Mouse (Mus musculus) bone marrow, adult 2 months (tissue): ENCODE results near the gene Colca2. TPM values are rescaled to one million over a fixed set of nuclear protein-coding genes. Genes with fewer than 3 reads are reported as not detected.

ENCODE experiments used
- H3K27ac ChIP-seq: fragments of 200-500 bp; 2 replicates; pipeline ENCODE4 v1.5.1; 2012; ENCODE audit warnings: low read depth, mild to moderate bottlenecking, control low read depth, inconsistent platforms, low read length; ENCODE audit not compliant: control insufficient read depth, poor library complexity, insufficient read depth
- H3K4me1 ChIP-seq: fragments of 200-500 bp; 2 replicates; pipeline ENCODE4 v1.6.1; 2011; ENCODE audit warnings: low read length; ENCODE audit not compliant: control insufficient read depth, insufficient read depth
- H3K4me3 ChIP-seq: fragments of 200-500 bp; replicated peaks from 2 replicates; pipeline ENCODE3; 2011; ENCODE audit warnings: mild to moderate bottlenecking, low read depth, low read length, control low read depth; ENCODE audit not compliant: control insufficient read depth
- CTCF ChIP-seq: fragments of 200-500 bp; IDR thresholded peaks from 2 replicates; pipeline ENCODE4 v1.5.1; 2011; ENCODE audit warnings: low read length, control low read depth; ENCODE audit not compliant: control insufficient read depth, insufficient read depth
- POLR2A ChIP-seq: fragments of 200-500 bp; IDR thresholded peaks from 2 replicates; pipeline ENCODE4 v1.6.1; 2011; ENCODE audit warnings: low read depth, mild to moderate bottlenecking, control low read depth, low read length, borderline replicate concordance; ENCODE audit not compliant: control insufficient read depth
- WGBS: fragments of 180-500 bp; shearing (Covaris S2); methylation state at CpG from one replicate; pipeline ENCODE4 v1.1.7; 2018; 5-methylcytosine and 5-hydroxymethylcytosine counted together
- polyA plus RNA-seq: library from polyadenylated mRNA; stranded (reverse); fragments of >200 nt; gene quantifications from 2 replicates; pipeline ENCODE4 v1.2.4, GENCODE M21; 2011; ENCODE audit warnings: low replicate concordance; ENCODE audit not compliant: missing spikeins, insufficient read depth, insufficient read length

Gene Colca2
- not detected in 2 replicates for polyA plus RNA-seq

DNA sequence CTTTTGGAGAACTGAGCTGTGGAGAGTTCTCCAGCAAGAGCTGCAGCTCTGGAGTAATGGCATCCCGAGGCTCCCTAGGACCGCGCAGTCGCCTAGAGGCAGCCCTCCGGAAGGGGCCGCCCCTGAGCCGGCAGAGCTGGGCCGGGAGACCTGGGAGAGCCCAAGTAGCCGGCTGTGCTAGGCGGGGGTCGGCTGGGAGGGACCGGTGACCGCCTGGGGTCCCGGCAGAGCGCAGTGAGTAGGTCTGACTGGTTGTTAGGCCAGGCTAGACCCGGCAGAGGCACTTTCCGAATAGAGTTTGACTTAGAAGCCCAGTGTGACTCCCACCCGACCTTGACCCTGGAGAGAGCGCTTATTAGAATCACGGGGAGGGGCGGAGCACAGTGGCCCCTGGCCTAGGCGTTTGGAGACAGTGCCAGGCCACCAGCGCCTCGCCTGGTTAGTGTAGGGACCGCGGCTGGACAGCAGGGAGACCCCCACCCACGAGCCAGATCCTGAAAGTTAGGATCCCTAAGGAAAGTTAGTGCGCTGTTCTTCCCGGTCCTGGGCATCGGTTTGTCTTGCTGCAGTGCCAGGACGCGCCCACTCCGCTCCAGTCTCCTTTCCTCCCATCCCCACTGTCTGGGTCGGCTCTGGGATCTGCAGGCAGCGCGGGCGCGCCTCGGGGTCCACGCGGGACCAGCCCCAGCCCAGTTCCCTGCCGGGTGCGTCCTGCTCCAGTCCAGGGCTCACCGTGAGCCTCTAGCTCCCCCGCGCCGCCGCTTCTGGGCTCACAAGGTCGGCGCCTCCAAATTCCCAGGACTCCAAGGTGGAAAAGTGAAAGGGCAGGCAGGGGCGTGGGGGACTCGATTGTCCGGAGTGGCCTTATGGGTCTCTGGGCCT, at the start of gene Colca2:
Gene Colca2 (minus strand): TSS at position 70 of the 882 bp plus-strand sequence.
- Histone ChIP-seq H3K27ac (no peak within 1 kb of the TSS), H3K4me3 (no peak within 1 kb of the TSS), H3K4me1 (no peaks in the 10 kb centered on the region)
- 9% methylated on average over 53 of the region's 53 CpGs for WGBS
- TF ChIP-seq POLR2A (no peak), CTCF (no peak)

DNA sequence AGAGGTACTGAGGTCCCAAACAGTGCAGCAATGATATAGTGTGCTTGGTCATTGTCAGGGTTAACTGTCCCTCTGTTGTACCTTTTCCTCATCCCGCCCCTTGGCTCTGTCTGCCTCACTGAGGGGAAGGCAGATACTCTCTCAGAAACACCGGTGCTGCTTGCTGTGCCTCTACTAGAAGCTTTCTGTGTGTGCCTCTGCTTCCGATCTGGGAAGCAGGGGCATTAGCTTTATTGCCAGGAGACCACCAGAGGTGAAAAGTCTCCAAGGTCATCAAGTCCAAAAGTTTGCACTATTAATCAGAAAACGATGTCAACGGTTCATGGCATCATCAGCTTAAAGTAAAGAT, 49.2 kb upstream of the Colca2 start:
- Histone ChIP-seq H3K27ac (no peak overlapping the region), H3K4me1 (no peaks in the 10 kb centered on the region), H3K4me3 (no peak overlapping the region)
- 78% methylated on average over 5 of the region's 5 CpGs for WGBS
- no peak for TF ChIP-seq POLR2A
- no peak for TF ChIP-seq CTCF

DNA sequence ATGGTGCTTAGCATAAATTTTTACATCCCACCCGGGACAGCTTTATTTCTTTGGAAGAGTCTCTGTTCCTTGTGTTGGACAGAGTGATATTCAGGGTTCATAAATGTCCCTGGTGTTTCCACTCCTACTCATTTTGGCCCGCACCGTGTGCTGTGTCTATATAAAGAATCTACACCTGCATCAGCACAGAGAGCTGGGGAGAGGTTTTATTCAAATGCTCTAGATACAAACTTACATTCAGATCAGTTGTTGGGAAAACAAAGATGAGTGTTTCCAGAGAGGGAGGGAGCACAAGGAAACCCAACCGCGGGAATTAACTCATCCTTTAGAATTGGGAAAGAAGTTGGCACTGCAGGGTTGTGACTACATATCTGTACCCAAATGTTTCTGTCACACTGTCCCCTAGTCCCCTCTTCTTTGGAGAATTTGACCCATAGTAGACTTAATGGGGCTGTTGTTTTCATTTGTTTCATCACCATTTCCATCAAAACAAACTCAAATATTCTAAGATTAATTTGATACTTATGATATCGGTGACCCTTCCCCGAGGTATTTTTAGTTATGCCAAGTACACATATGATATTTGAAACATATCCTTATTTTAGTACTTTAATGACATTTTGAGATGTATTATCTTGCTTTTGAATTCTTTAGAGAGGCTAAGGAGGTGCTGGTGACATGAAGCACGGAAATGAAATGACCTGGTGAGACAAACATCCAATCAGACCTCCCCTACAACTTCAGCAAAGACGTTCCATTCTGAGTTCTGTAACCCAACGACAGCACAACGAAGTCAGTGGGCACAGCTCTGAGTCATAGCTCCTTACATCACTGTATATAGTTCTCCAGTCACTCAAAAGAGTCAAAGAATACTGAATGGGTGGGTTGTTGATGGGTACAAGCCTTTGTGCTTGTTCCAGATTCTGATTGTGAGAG, 48.5 kb upstream of the Colca2 start:
- H3K4me3 ChIP-seq, result no peak overlapping the region
- TF ChIP-seq CTCF (no peak), POLR2A (no peak)
- H3K27ac ChIP-seq, result no peak overlapping the region
- 79% methylated on average over 11 of the region's 11 CpGs for WGBS
- no peaks in the 10 kb centered on the region for H3K4me1 ChIP-seq

DNA sequence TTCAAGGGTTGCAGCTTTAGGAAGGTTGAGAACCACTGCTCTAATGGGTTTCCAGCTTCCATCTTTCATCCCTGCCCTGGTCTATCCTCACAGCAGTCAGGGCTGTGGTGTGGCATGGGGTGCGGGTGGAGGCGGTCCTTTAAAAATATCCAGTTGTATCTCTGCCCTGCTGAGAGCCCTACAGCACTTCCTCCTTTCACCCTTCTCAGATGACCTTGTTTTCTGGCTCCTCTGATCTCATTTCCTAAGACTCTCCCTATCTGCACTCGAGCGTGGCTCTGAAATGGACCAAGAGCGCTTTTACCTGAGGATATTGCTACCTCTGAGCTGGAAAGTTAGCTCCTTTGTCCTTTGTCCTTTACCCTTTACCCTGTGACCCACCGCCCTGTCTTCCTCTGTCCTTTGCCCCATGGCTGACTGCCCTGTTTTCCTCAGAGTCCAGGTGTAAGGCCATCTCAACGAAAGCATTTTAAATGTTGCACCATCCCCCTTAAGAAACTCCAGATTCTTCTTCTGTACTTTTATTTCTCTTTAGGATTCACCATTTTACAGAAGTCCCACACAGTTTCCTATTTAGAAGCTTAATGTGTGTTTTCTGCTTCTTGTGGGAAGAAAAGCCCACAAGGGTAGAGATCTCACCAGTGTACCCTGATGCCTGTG, 46.2 kb upstream of the Colca2 start:
- no peaks in the 10 kb centered on the region for H3K4me1 ChIP-seq
- 43% methylated on average over 7 of the region's 7 CpGs for WGBS
- no peak overlapping the region for H3K4me3 ChIP-seq
- TF ChIP-seq CTCF (no peak), POLR2A (no peak)
- H3K27ac ChIP-seq, result no peak overlapping the region

DNA sequence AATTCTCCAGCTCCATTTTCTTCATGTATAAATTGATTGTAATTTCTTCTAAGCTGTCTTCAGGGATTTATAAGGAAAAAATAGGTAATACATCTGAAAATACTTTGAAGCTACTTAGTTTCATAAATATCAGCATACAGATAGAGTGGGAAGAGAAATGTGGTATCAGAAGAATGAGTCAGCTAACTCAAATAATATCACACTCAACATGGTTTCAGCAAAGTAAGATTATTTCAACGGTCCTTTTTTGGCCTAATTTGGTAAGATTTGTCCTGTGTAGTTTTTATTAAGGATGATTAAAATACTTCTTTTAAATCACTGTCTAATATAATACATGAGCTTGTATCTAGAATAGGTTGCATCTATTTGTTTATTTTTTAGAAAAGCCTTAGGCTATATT, 41.7 kb upstream of the Colca2 start:
- H3K4me1 ChIP-seq, result no peaks in the 10 kb centered on the region
- no peak overlapping the region for H3K27ac ChIP-seq
- TF ChIP-seq POLR2A, result no peak
- TF ChIP-seq CTCF, result no peak
- WGBS, result 58% methylated on average over 1 of the region's 1 CpGs
- H3K4me3 ChIP-seq, result no peak overlapping the region

DNA sequence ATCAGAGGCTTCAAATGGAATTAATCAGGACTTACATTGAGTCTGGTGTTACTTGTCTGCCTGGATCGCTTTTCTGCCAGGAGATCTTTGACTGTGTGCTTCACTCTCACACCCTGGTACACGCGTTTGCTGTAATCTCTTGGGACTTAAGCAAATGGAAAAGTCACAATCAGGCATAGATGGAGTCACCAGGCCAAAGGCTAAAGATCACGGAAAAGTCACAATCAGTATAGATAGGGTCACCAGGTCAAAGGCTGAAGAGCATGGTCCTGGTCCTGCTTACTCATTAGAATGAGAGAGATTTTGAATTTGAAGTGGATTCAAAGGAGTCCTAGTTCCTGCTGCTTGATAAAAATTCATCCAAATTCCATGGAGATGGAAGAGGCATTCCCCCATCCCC, 39.9 kb upstream of the Colca2 start:
- Histone ChIP-seq H3K4me3 (no peak overlapping the region), H3K27ac (no peak overlapping the region), H3K4me1 (no peaks in the 10 kb centered on the region)
- no peak for TF ChIP-seq CTCF
- 78% methylated on average over 4 of the region's 4 CpGs for WGBS

DNA sequence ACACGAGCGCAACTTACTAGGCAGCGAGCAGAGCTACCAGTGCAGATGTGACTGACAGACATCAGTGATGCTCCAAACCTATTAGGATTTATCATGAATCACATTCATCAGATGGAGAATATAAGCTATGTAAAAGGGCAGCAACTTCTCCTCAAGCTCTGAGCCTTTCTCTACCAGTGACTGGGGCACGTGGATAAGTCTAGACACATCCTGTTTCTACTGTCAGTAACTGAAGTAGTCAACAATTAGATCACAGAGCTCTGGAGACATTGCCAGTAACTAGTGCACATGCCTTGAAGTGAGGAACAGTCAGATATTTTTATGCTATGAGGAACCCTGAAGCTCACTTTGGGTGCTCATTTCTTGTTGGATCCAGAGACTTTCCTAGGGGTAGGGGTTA, 39.0 kb upstream of the Colca2 start:
- no peaks in the 10 kb centered on the region for H3K4me1 ChIP-seq
- H3K27ac ChIP-seq, result no peak overlapping the region
- WGBS, result 72% methylated on average over 4 of the region's 4 CpGs
- H3K4me3 ChIP-seq, result no peak overlapping the region
- no peak for TF ChIP-seq CTCF
- no peak for TF ChIP-seq POLR2A
